Mouse (Mus musculus) liver, embryonic 16.5 days (tissue): ENCODE results near the gene Efna3. TPM values are rescaled to one million over a fixed set of nuclear protein-coding genes. Genes with fewer than 3 reads are reported as not detected.
A peak's percentile ranks its signal among the peaks of the same experiment; 100 is the strongest.

ENCODE experiments used
- ATAC-seq: fragments of 200-750 bp; cut with Nextera tagmentation; 2 replicates; pipeline ENCODE4 v1.8.0; 2017; ENCODE audit warnings: low read depth, mild to moderate bottlenecking, moderate number of reproducible peaks, moderate library complexity
- H3K27ac ChIP-seq: fragments of 300-500 bp; sonication (generic); 2 replicates; pipeline ENCODE4 v1.5.1; 2014; ENCODE audit warnings: mild to moderate bottlenecking, low read length
- H3K27me3 ChIP-seq: fragments of 300-500 bp; sonication (generic); 2 replicates; pipeline ENCODE4 v1.6.1; 2014; ENCODE audit warnings: low read depth, low read length, mixed read lengths; ENCODE audit not compliant: control insufficient read depth, insufficient read depth
- H3K36me3 ChIP-seq: fragments of 300-500 bp; sonication (generic); 2 replicates; pipeline ENCODE4 v1.6.1; 2014; ENCODE audit warnings: mild to moderate bottlenecking; ENCODE audit not compliant: control insufficient read depth, insufficient read depth
- H3K4me1 ChIP-seq: fragments of 300-500 bp; sonication (generic); 2 replicates; pipeline ENCODE4 v1.6.1; 2014; ENCODE audit warnings: low read depth, low read length, mixed read lengths; ENCODE audit not compliant: control insufficient read depth
- H3K4me2 ChIP-seq: fragments of 300-500 bp; sonication (generic); 2 replicates; pipeline ENCODE4 v1.6.1; 2014; ENCODE audit warnings: low read depth, low read length, mixed read lengths
- H3K4me3 ChIP-seq: fragments of 300-500 bp; sonication (generic); 2 replicates; pipeline ENCODE4 v1.5.1; 2014; ENCODE audit warnings: low read depth, mild to moderate bottlenecking, low read length
- H3K9ac ChIP-seq: fragments of 300-500 bp; sonication (generic); 2 replicates; pipeline ENCODE4 v1.6.1; 2014; ENCODE audit warnings: low read depth, low read length
- H3K9me3 ChIP-seq: fragments of 300-500 bp; sonication (generic); replicated peaks from 2 replicates; pipeline ENCODE4 v1.6.1; 2016; ENCODE audit warnings: low read length; ENCODE audit not compliant: control insufficient read depth
- WGBS: fragments of 180-500 bp; shearing (Covaris S2); extraction: QIAGEN DNeasy Blood & Tissue Kit; methylation state at CpG from one replicate; pipeline ENCODE4 v1.1.7; 2014; ENCODE audit not compliant: insufficient replicate concordance; 5-methylcytosine and 5-hydroxymethylcytosine counted together
- polyA plus RNA-seq: library from polyadenylated mRNA; unstranded; fragments of >200 nt; fragmentation: Nextera tagmentation; extraction: Ambion mirVana; gene quantifications from 2 replicates; pipeline ENCODE4 v1.2.1, GENCODE M21; 2015

Efna3 gene
- polyA plus RNA-seq, 1 experiment from 2014 or later, result 0.94 TPM

DNA sequence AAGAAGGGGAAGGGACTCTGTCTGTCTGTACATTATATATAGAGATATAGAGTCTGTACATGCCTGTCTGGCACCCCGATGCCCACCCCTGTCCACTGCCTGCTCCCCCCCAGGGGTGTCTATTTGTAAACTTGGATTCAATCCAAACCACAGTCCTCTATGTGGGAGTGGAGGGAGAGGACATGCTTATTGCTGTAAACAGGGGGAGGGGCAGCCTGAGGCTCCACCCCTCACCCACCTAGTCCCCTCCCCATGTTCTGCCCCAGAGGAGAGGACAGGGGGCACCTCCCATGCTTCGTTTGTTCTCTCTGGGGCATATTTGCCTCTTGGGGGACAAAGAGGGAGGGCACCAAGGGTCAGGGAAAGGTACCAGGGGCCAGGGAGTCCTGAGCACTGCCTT lies 8.0 kb downstream of the Efna3 start:
- no peaks in the 10 kb centered on the region for H3K36me3 ChIP-seq
- 53% methylated on average over 2 of the region's 2 CpGs for WGBS
- peaks cover 37% of the 10 kb centered on the region for H3K27me3 ChIP-seq
- no peak overlapping the region for H3K9ac ChIP-seq
- H3K4me2 ChIP-seq, result no peak overlapping the region
- no peak for ATAC-seq
- no peak overlapping the region for H3K27ac ChIP-seq
- H3K4me1 ChIP-seq, result peaks cover 12% of the 10 kb centered on the region
- H3K9me3 ChIP-seq, result no peaks in the 10 kb centered on the region
- H3K4me3 ChIP-seq, result no peak overlapping the region

DNA sequence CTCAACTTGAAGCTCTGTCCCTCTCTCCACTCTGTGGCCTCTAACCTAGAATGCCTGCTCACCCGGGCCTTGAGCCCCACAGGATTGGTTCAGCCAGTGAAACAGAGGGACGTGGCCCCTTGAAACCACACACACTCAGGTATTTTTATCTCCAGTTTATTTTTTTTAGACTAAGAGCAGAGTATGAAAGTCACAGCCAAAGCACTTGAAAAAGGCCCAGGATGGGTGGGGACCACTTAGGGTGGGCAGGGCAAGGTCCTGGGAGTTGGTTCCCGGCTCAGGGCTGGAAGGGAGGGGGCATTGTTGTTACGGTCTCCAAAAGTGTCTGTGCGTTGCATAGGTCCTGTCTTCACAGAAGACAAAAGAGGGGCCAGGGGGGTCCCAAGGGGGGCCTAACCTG lies 8.4 kb downstream of the Efna3 start:
- no peak for ATAC-seq
- Histone ChIP-seq H3K27ac (no peak overlapping the region), H3K4me1 (peaks cover 9% of the 10 kb centered on the region), H3K4me2 (no peak overlapping the region), H3K4me3 (no peak overlapping the region), H3K9ac (no peak overlapping the region), H3K27me3 (peaks cover 33% of the 10 kb centered on the region), H3K36me3 (no peaks in the 10 kb centered on the region), H3K9me3 (no peaks in the 10 kb centered on the region)
- 58% methylated on average over 5 of the region's 5 CpGs for WGBS

DNA sequence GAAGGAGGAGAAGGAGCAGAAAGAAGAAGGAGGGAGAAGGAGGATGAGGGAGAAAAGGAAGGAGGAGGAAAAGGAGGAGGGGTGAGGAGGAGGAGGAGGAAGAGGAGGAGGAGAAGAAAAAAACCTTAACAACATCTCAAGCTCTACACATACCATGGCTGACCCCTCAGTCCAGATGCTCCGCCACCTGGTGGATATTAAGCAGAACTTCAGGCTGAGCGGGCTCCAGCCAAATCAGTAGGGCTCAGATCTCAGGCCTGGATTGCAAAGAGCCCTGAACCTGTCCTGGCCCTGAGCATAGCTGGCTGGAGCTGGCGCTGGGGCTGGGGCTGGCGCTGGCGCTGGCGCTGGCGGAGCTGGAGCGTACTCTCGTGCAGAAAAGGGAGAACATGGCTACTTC lies 14.7 kb downstream of the Efna3 start:
- ATAC-seq, result peak; percentile 63
- no peak overlapping the region for H3K4me3 ChIP-seq
- no peak overlapping the region for H3K9ac ChIP-seq
- H3K4me2 ChIP-seq, result no peak overlapping the region
- H3K27me3 ChIP-seq, result no peaks in the 10 kb centered on the region
- no peaks in the 10 kb centered on the region for H3K36me3 ChIP-seq
- no peaks in the 10 kb centered on the region for H3K9me3 ChIP-seq
- H3K4me1 ChIP-seq, result peaks cover 2% of the 10 kb centered on the region
- H3K27ac ChIP-seq, result no peak overlapping the region
- 2% methylated on average over 9 of the region's 9 CpGs for WGBS

DNA sequence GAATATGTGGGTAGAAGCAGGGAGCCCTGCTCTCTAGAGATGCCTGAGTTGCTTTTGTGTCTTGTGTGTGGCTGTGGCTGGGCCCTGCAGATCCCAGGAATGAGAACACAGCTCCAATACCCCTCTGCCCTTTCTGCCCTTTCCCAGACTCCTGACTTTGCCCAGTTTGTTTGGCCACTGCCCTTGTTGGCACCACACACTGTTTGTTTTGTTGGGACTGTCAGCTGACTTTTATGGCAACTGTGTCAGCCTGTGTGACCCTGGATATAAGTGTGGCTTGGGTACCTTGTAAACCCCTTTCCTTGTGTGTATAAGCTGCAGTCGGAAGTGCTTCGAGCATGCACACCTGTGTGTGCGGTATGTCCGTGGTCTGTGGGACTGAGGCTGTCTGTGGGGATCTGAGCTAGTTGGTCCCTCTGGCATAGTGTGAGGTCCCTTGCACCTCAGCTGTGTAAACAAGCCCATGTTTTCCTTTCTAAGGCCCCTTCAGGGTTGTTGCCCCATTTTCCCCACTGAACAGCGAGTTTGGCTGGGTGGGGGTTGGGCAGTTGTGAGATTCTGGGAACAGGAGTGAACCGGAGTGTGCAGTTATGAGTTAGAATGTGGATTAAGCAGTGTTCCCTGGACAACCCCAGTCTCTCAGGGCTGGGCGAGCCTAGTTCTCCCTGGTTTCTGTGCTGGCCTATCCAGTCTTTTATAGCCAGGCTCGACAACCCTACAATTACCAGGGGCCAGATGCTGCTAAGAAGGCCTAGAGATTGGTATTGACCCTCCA lies 17.0 kb downstream of the Efna3 start:
- Histone ChIP-seq H3K27ac (no peak overlapping the region), H3K9ac (no peak overlapping the region), H3K36me3 (no peaks in the 10 kb centered on the region), H3K4me2 (no peak overlapping the region), H3K27me3 (no peaks in the 10 kb centered on the region), H3K9me3 (no peaks in the 10 kb centered on the region), H3K4me3 (no peak overlapping the region), H3K4me1 (peaks cover 2% of the 10 kb centered on the region)
- WGBS, result 58% methylated on average over 8 of the region's 8 CpGs
- 0 out of 2 replicates have a peak, but pooled peaks have one; percentile 21 for ATAC-seq

DNA sequence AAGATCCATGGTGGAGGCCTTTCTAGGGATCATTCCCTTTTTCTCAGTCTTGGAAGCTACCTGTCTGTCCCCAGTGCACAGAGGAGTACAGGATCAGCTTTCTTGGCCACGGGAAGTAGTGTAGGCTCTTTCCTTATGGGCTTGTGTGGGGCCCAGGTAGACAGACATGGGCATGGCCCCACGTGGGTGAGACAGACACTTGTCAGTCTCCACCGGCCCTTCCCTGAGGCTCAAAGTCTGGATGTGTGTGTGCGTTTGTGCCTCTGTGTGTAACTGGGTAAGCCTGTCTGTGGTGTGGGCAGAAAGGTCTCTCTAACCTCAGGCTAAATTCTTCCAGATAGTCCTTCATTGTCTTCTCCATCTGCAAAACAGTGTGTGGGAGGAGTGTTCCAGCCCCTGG lies 17.7 kb downstream of the Efna3 start:
- H3K4me3 ChIP-seq, result no peak overlapping the region
- H3K4me2 ChIP-seq, result no peak overlapping the region
- WGBS, result 52% methylated on average over 4 of the region's 4 CpGs
- peaks cover 2% of the 10 kb centered on the region for H3K4me1 ChIP-seq
- H3K27ac ChIP-seq, result no peak overlapping the region
- no peaks in the 10 kb centered on the region for H3K36me3 ChIP-seq
- ATAC-seq, result no peak
- no peaks in the 10 kb centered on the region for H3K9me3 ChIP-seq
- H3K27me3 ChIP-seq, result no peaks in the 10 kb centered on the region
- no peak overlapping the region for H3K9ac ChIP-seq

DNA sequence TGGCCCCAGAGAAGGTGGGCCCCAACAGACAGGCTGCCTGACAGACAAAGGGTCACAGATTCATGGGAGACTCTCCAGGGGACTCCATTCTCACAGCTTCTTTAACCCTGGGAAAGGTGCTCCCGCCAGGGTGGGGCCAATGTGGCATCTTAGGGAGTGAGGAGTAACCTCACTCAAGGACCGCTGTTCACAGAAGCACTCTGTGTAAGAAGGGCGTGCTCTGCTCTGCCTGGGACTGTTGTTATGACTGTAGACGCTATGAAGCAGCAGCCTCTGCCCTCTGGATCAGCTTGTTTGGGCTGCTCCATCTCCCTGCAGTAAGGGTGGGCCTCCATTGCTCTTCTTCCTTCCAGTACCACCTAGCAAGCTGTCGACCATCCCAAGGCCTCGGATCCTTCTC lies 18.3 kb downstream of the Efna3 start:
- ATAC-seq, result no peak
- Histone ChIP-seq H3K9ac (no peak overlapping the region), H3K4me2 (no peak overlapping the region), H3K4me1 (peaks cover 2% of the 10 kb centered on the region), H3K36me3 (no peaks in the 10 kb centered on the region), H3K27me3 (no peaks in the 10 kb centered on the region), H3K27ac (no peak overlapping the region), H3K9me3 (no peaks in the 10 kb centered on the region), H3K4me3 (no peak overlapping the region)
- WGBS, result 50% methylated on average over 6 of the region's 6 CpGs

DNA sequence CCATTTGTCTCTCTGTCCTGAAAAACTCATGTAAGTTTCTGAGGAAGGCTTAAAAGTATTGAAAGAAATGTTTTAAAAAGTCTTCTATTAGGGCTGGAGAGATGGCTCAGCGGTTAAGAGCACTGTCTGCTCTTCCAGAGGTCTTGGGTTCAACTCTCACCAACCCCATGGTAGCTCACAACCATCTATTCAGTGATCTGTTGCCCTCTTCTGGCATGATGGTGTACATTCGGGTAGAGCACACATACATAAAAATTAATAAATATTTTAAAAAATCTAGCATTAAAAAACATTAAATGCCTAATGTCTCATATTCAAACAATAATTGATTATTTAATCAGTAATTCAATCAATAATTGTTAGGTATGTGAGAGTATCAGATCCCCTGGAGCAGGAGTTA lies 22.3 kb downstream of the Efna3 start:
- H3K36me3 ChIP-seq, result no peaks in the 10 kb centered on the region
- no peak overlapping the region for H3K27ac ChIP-seq
- no peak overlapping the region for H3K4me3 ChIP-seq
- no peaks in the 10 kb centered on the region for H3K9me3 ChIP-seq
- no peaks in the 10 kb centered on the region; the same call in 1 of the 2 replicates for H3K4me1 ChIP-seq
- no peaks in the 10 kb centered on the region for H3K27me3 ChIP-seq
- no peak overlapping the region for H3K4me2 ChIP-seq
- 36% methylated on average over 2 of the region's 2 CpGs for WGBS
- ATAC-seq, result no peak
- no peak overlapping the region for H3K9ac ChIP-seq

DNA sequence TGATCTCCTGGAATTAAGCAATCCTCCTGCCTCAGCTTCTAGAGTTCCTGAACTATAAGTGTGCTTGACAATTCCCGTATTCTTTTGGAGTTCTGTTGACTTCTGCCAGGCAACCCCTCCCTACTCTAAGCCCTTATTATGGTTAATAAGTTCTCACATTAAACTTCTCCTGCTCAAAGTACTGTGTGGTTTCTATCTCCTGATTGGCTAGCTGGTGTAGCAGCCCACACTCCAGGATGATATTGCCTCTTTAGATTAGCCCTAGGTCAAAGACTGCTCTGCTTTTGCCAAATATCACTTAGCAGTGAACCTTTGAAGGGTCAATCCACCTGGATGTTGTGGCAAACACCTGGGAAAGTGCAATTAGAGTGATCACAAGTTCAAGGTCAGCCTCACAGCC lies 22.7 kb downstream of the Efna3 start:
- Histone ChIP-seq H3K27ac (no peak overlapping the region), H3K9me3 (no peaks in the 10 kb centered on the region), H3K4me1 (no peaks in the 10 kb centered on the region), H3K27me3 (no peaks in the 10 kb centered on the region), H3K36me3 (no peaks in the 10 kb centered on the region), H3K9ac (no peak overlapping the region), H3K4me2 (peak overlapping the region; percentile 43), H3K4me3 (no peak overlapping the region)
- peak; percentile 69 for ATAC-seq
- 26% methylated on average over 1 of the region's 1 CpGs for WGBS

DNA sequence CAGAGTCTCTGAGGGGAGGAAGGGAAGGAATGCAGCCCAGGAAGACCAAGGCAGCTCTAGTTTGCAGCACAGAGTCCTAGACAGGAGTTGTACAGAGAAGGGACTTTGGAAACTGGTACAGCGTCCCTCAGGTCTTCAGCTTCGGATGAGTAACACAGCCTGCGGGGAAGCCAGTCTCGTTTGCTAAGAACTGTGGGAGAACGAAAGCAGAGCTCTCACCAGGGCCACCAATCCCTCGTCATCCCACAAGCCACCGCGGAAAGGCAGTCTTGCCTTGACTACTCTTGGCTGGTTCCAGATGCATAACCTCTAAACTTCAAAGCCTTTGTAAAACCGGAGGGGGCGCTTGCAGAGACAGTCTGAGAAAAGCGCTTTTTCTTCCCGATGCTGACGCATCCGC lies 23.3 kb downstream of the Efna3 start:
- no peaks in the 10 kb centered on the region for H3K4me1 ChIP-seq
- H3K27ac ChIP-seq, result no peak overlapping the region
- H3K4me3 ChIP-seq, result peak overlapping the region; percentile 19; the same call in 1 of the 2 replicates
- H3K36me3 ChIP-seq, result no peaks in the 10 kb centered on the region
- no peaks in the 10 kb centered on the region for H3K9me3 ChIP-seq
- ATAC-seq, result no peak
- no peak overlapping the region; the same call in 1 of the 2 replicates for H3K9ac ChIP-seq
- peak overlapping the region; percentile 43 for H3K4me2 ChIP-seq
- 4% methylated on average over 14 of the region's 14 CpGs for WGBS
- no peaks in the 10 kb centered on the region for H3K27me3 ChIP-seq
